Mouse (Mus musculus): Measurements from ENCODE around the gene Hoxc9. TPM values are rescaled to one million over a fixed set of nuclear protein-coding genes. Genes with fewer than 3 reads are reported as not detected.

The Hoxc9 gene
- polyA plus RNA-seq, 1 experiment from 2014 or later = not detected

- H3K9ac ChIP-seq (ENCODE audit: low read length) = no peak within 1 kb of the TSS
- TF ChIP-seq CTCF (IDR thresholded peaks at IDR 0.05; ENCODE audit: low read depth) (no peak), EP300 (optimal IDR thresholded peaks at IDR 0.05) (no peak)
- no peak within 1 kb of the TSS for H3K4me2 ChIP-seq (replicated peaks; ENCODE audit: low read depth)
- ATAC-seq (ENCODE audit: low FRiP score, low TSS enrichment) (no peak), DNase-seq (ENCODE audit: low spot score) (no peak)
- H3K4me1 ChIP-seq (replicated peaks; ENCODE audit: control insufficient read depth, insufficient read depth) = no peaks in the 10 kb centered on the region
- no peaks in the 10 kb centered on the region for H3K9me3 ChIP-seq (ENCODE audit: control insufficient read depth, low read length)
- H3K36me3 ChIP-seq (ENCODE audit: control insufficient read depth, insufficient read depth, low read length) = no peaks in the 10 kb centered on the region
- H3K4me3 ChIP-seq (ENCODE audit: low read depth, low read length) = no peak within 1 kb of the TSS
- WGBS = 2% methylated on average over 55 of the region's 57 CpGs
- H3K27me3 ChIP-seq (ENCODE audit: control insufficient read depth, insufficient read depth, low read length) = peaks cover 39% of the 10 kb centered on the region
- H3K27ac ChIP-seq (replicated peaks) = no peak within 1 kb of the TSS
These were observed 21.8 kb upstream of the Hoxc9 start, which contains the start of gene Hoxc11 for GRCm38 (mm10) chr15:102954192-102955006. Gene Hoxc11 (plus strand): TSS chr15:102954427.

- Histone ChIP-seq H3K9me3 (ENCODE audit: control insufficient read depth, low read length) (no peaks in the 10 kb centered on the region), H3K4me3 (ENCODE audit: low read depth, low read length) (no peak overlapping the region), H3K27me3 (ENCODE audit: control insufficient read depth, insufficient read depth, low read length) (peaks cover 41% of the 10 kb centered on the region), H3K9ac (ENCODE audit: low read length) (no peak overlapping the region), H3K4me2 (replicated peaks; ENCODE audit: low read depth) (no peak overlapping the region), H3K27ac (replicated peaks) (no peak overlapping the region), H3K36me3 (ENCODE audit: control insufficient read depth, insufficient read depth, low read length) (no peaks in the 10 kb centered on the region), H3K4me1 (replicated peaks; ENCODE audit: control insufficient read depth, insufficient read depth) (no peaks in the 10 kb centered on the region)
- ATAC-seq (ENCODE audit: low FRiP score, low TSS enrichment) = no peak
- DNase-seq (ENCODE audit: low spot score) = no peak
- no peak for TF ChIP-seq EP300 (optimal IDR thresholded peaks at IDR 0.05)
- no peak for TF ChIP-seq CTCF (IDR thresholded peaks at IDR 0.05; ENCODE audit: low read depth)
- 2% methylated on average over 24 of the region's 28 CpGs for WGBS
These were observed 21.2 kb upstream of the Hoxc9 start for GRCm38 (mm10) chr15:102955007-102955382.

GRCm38 (mm10) chr15:102955833-102956640 lies 20.2 kb upstream of the Hoxc9 start:
- H3K27me3 ChIP-seq (ENCODE audit: control insufficient read depth, insufficient read depth, low read length) = peaks cover 48% of the 10 kb centered on the region
- no peak overlapping the region for H3K4me2 ChIP-seq (replicated peaks; ENCODE audit: low read depth)
- no peak overlapping the region for H3K4me3 ChIP-seq (ENCODE audit: low read depth, low read length)
- no peak overlapping the region for H3K9ac ChIP-seq (ENCODE audit: low read length)
- DNase-seq (ENCODE audit: low spot score) = no peak
- H3K36me3 ChIP-seq (ENCODE audit: control insufficient read depth, insufficient read depth, low read length) = no peaks in the 10 kb centered on the region
- H3K27ac ChIP-seq (replicated peaks) = no peak overlapping the region
- TF ChIP-seq EP300 (optimal IDR thresholded peaks at IDR 0.05) (no peak), CTCF (IDR thresholded peaks at IDR 0.05; ENCODE audit: low read depth) (no peak)
- 3% methylated on average over 35 of the region's 40 CpGs for WGBS
- no peaks in the 10 kb centered on the region for H3K4me1 ChIP-seq (replicated peaks; ENCODE audit: control insufficient read depth, insufficient read depth)
- ATAC-seq (ENCODE audit: low FRiP score, low TSS enrichment) = no peak
- H3K9me3 ChIP-seq (ENCODE audit: control insufficient read depth, low read length) = no peaks in the 10 kb centered on the region

- Histone ChIP-seq H3K4me2 (replicated peaks; ENCODE audit: low read depth) (no peak overlapping the region), H3K4me3 (ENCODE audit: low read depth, low read length) (no peak overlapping the region), H3K9ac (ENCODE audit: low read length) (no peak overlapping the region), H3K27ac (replicated peaks) (no peak overlapping the region), H3K4me1 (replicated peaks; ENCODE audit: control insufficient read depth, insufficient read depth) (no peaks in the 10 kb centered on the region), H3K9me3 (ENCODE audit: control insufficient read depth, low read length) (no peaks in the 10 kb centered on the region), H3K27me3 (ENCODE audit: control insufficient read depth, insufficient read depth, low read length) (peaks cover 44% of the 10 kb centered on the region), H3K36me3 (ENCODE audit: control insufficient read depth, insufficient read depth, low read length) (no peaks in the 10 kb centered on the region)
- 2% methylated on average over 12 of the region's 12 CpGs for WGBS
- no peak for DNase-seq (ENCODE audit: low spot score)
- no peak for TF ChIP-seq CTCF (IDR thresholded peaks at IDR 0.05; ENCODE audit: low read depth)
- no peak for TF ChIP-seq EP300 (optimal IDR thresholded peaks at IDR 0.05)
- ATAC-seq (ENCODE audit: low FRiP score, low TSS enrichment) = no peak
These were observed 19.3 kb upstream of the Hoxc9 start for GRCm38 (mm10) chr15:102956906-102957305.

- no peak overlapping the region for H3K27ac ChIP-seq (replicated peaks)
- 3% methylated on average over 13 of the region's 13 CpGs for WGBS
- no peaks in the 10 kb centered on the region for H3K4me1 ChIP-seq (replicated peaks; ENCODE audit: control insufficient read depth, insufficient read depth)
- H3K36me3 ChIP-seq (ENCODE audit: control insufficient read depth, insufficient read depth, low read length) = no peaks in the 10 kb centered on the region
- H3K9me3 ChIP-seq (ENCODE audit: control insufficient read depth, low read length) = no peaks in the 10 kb centered on the region
- ATAC-seq (ENCODE audit: low FRiP score, low TSS enrichment) (no peak), DNase-seq (ENCODE audit: low spot score) (no peak)
- no peak overlapping the region for H3K9ac ChIP-seq (ENCODE audit: low read length)
- no peak overlapping the region for H3K4me3 ChIP-seq (ENCODE audit: low read depth, low read length)
- TF ChIP-seq EP300 (optimal IDR thresholded peaks at IDR 0.05) (no peak), CTCF (IDR thresholded peaks at IDR 0.05; ENCODE audit: low read depth) (no peak)
- H3K27me3 ChIP-seq (ENCODE audit: control insufficient read depth, insufficient read depth, low read length) = peaks cover 35% of the 10 kb centered on the region
- no peak overlapping the region for H3K4me2 ChIP-seq (replicated peaks; ENCODE audit: low read depth)
These were observed 16.5 kb upstream of the Hoxc9 start for GRCm38 (mm10) chr15:102959663-102960191.

Data from stomach, postnatal 0 days (tissue).